Mouse (Mus musculus) liver, embryonic 11.5 days (tissue): ENCODE data around the gene Hoxa11. TPM values are rescaled to one million over a fixed set of nuclear protein-coding genes. Genes with fewer than 3 reads are reported as not detected.

Experiments used
- ATAC-seq: fragments of 200-750 bp; cut with Nextera tagmentation; replicated peaks from 2 replicates; pipeline ENCODE4 v1.8.0; 2017; ENCODE audit warnings: moderate number of reproducible peaks, mild to moderate bottlenecking, moderate TSS enrichment, moderate library complexity; ENCODE audit not compliant: low FRiP score
- DNase-seq: peaks from one replicate; pipeline ENCODE4 v3.0.0-alpha.2; 2017; ENCODE audit warnings: low spot score
- H3K27ac ChIP-seq: fragments of 300-500 bp; sonication (generic); 2 replicates; pipeline ENCODE4 v1.5.1; 2014; ENCODE audit warnings: mild to moderate bottlenecking, low read depth, low read length, control low read depth
- H3K27me3 ChIP-seq: fragments of 300-500 bp; sonication (generic); replicated peaks from 2 replicates; pipeline ENCODE4 v1.6.1; 2014; ENCODE audit warnings: low read length, mixed read lengths; ENCODE audit not compliant: control insufficient read depth, insufficient read depth
- H3K36me3 ChIP-seq: fragments of 300-500 bp; sonication (generic); 2 replicates; pipeline ENCODE4 v1.6.1; 2014; ENCODE audit warnings: mild to moderate bottlenecking, low read length, moderate library complexity, mixed read lengths; ENCODE audit not compliant: control insufficient read depth, insufficient read depth
- H3K4me1 ChIP-seq: fragments of 300-500 bp; sonication (generic); replicated peaks from 2 replicates; pipeline ENCODE4 v1.6.1; 2014; ENCODE audit warnings: low read length, mixed read lengths; ENCODE audit not compliant: control insufficient read depth, insufficient read depth
- H3K4me2 ChIP-seq: fragments of 300-500 bp; sonication (generic); 2 replicates; pipeline ENCODE4 v1.6.1; 2014; ENCODE audit warnings: mild to moderate bottlenecking, control low read depth, moderate library complexity
- H3K4me3 ChIP-seq: fragments of 300-500 bp; sonication (generic); 2 replicates; pipeline ENCODE4 v1.5.1; 2014; ENCODE audit warnings: low read depth, low read length, control low read depth
- H3K9ac ChIP-seq: fragments of 300-500 bp; sonication (generic); 2 replicates; pipeline ENCODE4 v1.6.1; 2014; ENCODE audit warnings: low read depth, low read length, control low read depth
- H3K9me3 ChIP-seq: fragments of 300-500 bp; sonication (generic); 2 replicates; pipeline ENCODE4 v1.6.1; 2016; ENCODE audit warnings: low read length, inconsistent platforms, mixed read lengths; ENCODE audit not compliant: control insufficient read depth
- WGBS: fragments of 180-500 bp; shearing (Covaris S2); extraction: QIAGEN DNeasy Blood & Tissue Kit; methylation state at CpG from one replicate; pipeline ENCODE4 v1.1.7; 2014; 5-methylcytosine and 5-hydroxymethylcytosine counted together
- polyA plus RNA-seq: library from polyadenylated mRNA; unstranded; fragments of >200 nt; fragmentation: Nextera tagmentation; extraction: Ambion mirVana; gene quantifications from 2 replicates; pipeline ENCODE4 v1.2.1, GENCODE M21; 2014

Hoxa11 gene
- polyA plus RNA-seq, 1 experiment from 2014 or later: 0.26 TPM

- Histone ChIP-seq H3K9me3 (no peaks in the 10 kb centered on the region), H3K27ac (no peak overlapping the region), H3K9ac (no peak overlapping the region), H3K4me2 (no peak overlapping the region), H3K36me3 (no peaks in the 10 kb centered on the region), H3K4me1 (no peaks in the 10 kb centered on the region), H3K4me3 (no peak overlapping the region), H3K27me3 (peaks cover 100% of the 10 kb centered on the region)
- 22% methylated on average over 32 of the region's 32 CpGs for WGBS
- ATAC-seq (no peak), DNase-seq (no peak)
These were observed 25.4 kb downstream of the Hoxa11 start for GRCm38 (mm10) chr6:52220003-52220864.

DNA sequence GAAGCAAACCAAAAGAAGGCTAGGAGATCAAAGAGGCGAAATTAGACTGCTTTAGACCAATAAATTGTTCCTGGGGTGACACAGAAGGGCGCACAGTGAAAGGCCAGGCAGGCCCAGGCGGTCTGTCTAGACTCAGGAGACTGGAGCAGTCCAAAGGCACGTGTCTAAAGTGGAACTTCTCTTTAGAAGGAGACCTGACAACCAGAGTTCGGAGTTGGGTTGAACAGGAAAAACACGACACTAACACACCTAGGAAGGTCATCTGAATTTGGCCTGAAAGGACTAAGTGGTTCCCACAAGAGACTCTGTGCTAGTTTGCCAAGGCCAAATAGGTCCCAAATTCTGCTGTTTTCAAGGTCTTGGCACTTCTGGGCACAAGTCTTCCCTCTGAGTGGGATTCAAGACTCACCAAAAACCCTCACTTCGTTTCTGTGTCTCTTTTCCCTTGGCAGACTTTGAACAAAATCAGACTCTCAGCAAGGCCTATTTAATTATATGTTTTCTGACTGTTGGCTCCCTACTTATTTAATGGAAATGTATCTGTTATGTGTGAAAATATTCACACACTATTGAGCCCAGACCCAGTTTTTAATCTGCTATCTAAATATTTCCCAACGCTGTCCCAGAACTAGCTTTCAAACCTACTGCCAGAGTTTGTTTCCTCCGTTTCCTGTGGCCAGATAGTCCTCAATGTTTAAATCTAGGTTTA lies 26.2 kb downstream of the Hoxa11 start:
- no peaks in the 10 kb centered on the region for H3K36me3 ChIP-seq
- no peak overlapping the region for H3K27ac ChIP-seq
- H3K4me3 ChIP-seq: no peak overlapping the region
- H3K9me3 ChIP-seq: no peaks in the 10 kb centered on the region
- peaks cover 100% of the 10 kb centered on the region for H3K27me3 ChIP-seq
- DNase-seq (no peak), ATAC-seq (no peak)
- WGBS: 30% methylated on average over 9 of the region's 9 CpGs
- no peaks in the 10 kb centered on the region for H3K4me1 ChIP-seq
- no peak overlapping the region for H3K9ac ChIP-seq
- H3K4me2 ChIP-seq: no peak overlapping the region

- no peak for ATAC-seq
- no peaks in the 10 kb centered on the region for H3K36me3 ChIP-seq
- H3K4me3 ChIP-seq: no peak overlapping the region
- H3K9ac ChIP-seq: no peak overlapping the region
- peaks cover 100% of the 10 kb centered on the region for H3K27me3 ChIP-seq
- no peak for DNase-seq
- H3K4me1 ChIP-seq: no peaks in the 10 kb centered on the region
- no peak overlapping the region for H3K27ac ChIP-seq
- WGBS: 8% methylated on average over 14 of the region's 14 CpGs
- H3K9me3 ChIP-seq: no peaks in the 10 kb centered on the region
- H3K4me2 ChIP-seq: no peak overlapping the region
These were observed 26.9 kb downstream of the Hoxa11 start for GRCm38 (mm10) chr6:52218643-52219215.

DNA sequence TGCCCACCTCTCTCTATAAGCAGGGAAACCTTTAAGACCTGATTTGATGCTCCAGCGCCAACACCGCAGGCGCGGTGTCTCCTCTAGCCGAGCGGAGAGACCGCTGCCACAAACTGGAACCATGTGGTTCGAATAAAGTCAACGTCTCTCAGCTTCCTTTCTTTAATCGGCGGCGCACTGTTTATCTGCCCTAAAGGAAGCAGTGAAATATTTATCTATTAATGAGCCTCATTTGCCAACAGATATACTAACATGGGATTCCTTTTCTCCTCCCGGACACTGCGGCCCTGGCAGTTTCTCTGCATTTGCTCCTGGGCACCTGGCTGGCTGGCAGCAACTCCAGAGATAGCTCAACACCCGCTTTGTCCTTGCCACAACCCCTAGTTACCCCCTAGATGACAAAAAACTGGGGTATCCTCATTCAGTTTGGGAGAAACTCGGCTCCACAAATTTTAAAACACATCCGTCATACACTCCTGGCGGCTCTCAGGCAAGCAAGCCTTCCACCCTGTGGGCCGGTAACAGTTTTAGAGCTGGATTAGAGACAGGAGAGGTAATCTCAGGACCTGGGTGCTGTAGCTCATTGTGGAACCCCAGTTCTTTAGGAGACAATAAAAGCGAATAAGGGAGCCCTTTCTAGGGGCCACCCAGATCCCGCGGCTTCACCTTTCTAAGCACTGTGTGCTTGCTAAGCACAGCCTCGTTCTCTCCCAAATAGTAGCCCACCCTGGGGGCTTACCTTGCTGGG lies 27.5 kb downstream of the Hoxa11 start:
- ATAC-seq: no peak
- Histone ChIP-seq H3K27me3 (peaks cover 100% of the 10 kb centered on the region), H3K27ac (no peak overlapping the region), H3K9ac (no peak overlapping the region), H3K4me1 (no peaks in the 10 kb centered on the region), H3K4me2 (peak overlapping the region; percentile 62), H3K4me3 (peak overlapping the region; percentile 40; the same call in 1 of the 2 replicates), H3K36me3 (no peaks in the 10 kb centered on the region), H3K9me3 (no peaks in the 10 kb centered on the region)
- 7% methylated on average over 23 of the region's 23 CpGs for WGBS
- no peak for DNase-seq

DNA sequence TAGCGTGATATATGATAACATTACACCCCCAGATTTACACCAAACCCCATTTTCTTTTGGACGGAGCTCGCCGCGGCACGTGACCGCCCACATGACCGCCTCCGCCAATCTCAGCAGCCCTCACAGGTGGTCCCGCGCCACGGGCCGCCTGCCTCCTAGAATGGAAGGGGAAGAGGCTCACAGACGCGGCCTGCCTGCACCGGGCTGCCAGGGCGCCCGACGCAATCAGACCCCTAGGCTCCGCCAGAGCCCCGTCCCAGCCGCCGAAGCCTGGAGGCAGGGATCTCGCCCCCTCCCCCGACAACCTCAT lies 28.2 kb downstream of the Hoxa11 start:
- WGBS: under 1% methylated on average over 25 of the region's 25 CpGs
- no peak for ATAC-seq
- H3K4me3 ChIP-seq: peak overlapping the region; percentile 40
- DNase-seq: no peak
- H3K36me3 ChIP-seq: no peaks in the 10 kb centered on the region
- H3K27ac ChIP-seq: no peak overlapping the region
- H3K27me3 ChIP-seq: peaks cover 100% of the 10 kb centered on the region
- H3K4me1 ChIP-seq: no peaks in the 10 kb centered on the region
- H3K9me3 ChIP-seq: no peaks in the 10 kb centered on the region
- H3K4me2 ChIP-seq: peak overlapping the region; percentile 62
- H3K9ac ChIP-seq: no peak overlapping the region

DNA sequence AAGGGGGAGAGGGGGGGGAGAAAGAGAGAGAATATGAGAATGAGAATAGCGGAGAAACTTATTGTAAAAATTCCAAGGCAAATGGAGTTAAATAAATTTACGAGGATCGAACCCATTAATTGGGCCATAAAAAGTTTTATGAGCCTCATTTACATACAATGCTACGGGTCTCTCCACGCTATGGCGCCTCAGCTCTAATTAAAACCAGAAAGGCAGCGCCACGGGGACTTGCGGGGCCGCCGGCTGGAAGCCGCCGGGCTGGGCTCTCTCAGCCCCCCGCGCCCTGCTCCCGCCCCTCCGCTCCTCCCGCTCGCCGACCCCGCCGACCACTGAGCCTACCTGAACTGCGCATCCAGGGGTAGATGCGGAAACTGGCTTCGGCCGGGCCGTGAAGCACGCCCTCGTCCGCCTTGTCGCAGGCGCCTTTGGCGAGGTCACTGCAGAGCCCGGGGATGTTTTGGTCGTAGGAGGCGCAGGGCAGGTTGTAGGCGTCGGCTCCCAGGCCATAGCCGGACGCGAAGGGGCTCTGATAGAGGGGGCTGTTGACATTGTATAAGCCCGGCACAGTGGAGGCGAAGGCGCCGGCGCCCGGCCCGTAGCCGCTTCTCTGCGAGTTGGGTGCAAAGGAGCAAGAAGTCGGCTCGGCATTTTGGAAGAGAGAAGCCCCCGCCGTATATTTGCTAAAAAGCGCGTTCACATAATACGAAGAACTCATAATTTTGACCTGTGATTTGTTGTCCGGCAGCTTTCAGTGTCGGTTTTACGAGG lies 28.7 kb downstream of the Hoxa11 start:
- no peaks in the 10 kb centered on the region; the same call in 1 of the 2 replicates for H3K4me1 ChIP-seq
- 2% methylated on average over 60 of the region's 60 CpGs for WGBS
- peak overlapping the region; percentile 62 for H3K4me2 ChIP-seq
- H3K9me3 ChIP-seq: no peaks in the 10 kb centered on the region
- H3K27me3 ChIP-seq: peaks cover 100% of the 10 kb centered on the region
- ATAC-seq (no peak), DNase-seq (no peak)
- H3K9ac ChIP-seq: peak overlapping the region; percentile 12; the same call in 1 of the 2 replicates
- H3K27ac ChIP-seq: no peak overlapping the region
- H3K36me3 ChIP-seq: no peaks in the 10 kb centered on the region
- peak overlapping the region; percentile 40 for H3K4me3 ChIP-seq

DNA sequence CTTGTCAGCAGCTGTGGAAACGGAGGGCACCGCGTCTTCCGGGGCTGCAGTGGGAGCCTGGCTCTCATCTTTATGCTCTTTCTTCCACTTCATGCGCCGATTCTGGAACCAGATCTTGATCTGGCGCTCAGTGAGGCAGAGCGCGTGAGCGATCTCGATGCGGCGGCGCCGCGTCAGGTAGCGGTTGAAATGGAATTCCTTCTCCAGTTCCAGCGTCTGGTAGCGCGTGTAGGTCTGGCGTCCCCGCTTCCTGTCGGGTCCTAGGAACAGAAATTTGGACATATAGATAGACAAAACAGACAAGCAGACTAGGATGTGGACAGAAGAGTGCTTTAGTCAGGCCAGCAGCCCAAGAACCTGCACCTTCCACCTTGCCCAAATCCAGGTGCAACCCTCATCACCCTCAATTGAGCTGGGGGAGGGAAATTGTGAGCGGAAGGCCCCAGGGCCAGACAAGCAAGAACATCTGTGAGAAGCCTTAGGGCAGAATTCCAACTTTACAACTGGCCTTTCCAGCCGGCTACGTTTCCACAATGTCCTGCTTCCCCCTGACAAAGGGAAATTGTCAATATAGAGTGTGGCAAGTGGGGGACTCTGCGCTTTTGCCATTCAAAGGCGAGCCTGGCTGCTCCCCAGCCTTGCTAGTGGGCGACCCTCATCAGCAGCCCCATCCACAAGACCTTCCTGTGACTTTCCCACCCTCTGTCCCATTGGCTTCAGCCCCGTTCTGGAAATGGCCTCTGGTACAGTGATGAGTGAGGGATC lies 29.7 kb downstream of the Hoxa11 start:
- DNase-seq: no peak
- H3K27me3 ChIP-seq: peaks cover 100% of the 10 kb centered on the region
- H3K27ac ChIP-seq: no peak overlapping the region
- no peak overlapping the region for H3K4me3 ChIP-seq
- H3K9ac ChIP-seq: no peak overlapping the region
- no peak for ATAC-seq
- H3K4me1 ChIP-seq: no peaks in the 10 kb centered on the region; the same call in 1 of the 2 replicates
- no peaks in the 10 kb centered on the region for H3K36me3 ChIP-seq
- WGBS: 4% methylated on average over 30 of the region's 30 CpGs
- peak overlapping the region; percentile 23; the same call in 1 of the 2 replicates for H3K4me2 ChIP-seq
- H3K9me3 ChIP-seq: no peaks in the 10 kb centered on the region
